In genomic region chr1:73787224-73787623, GRCm38 (mm10) we compare ENCODE assay signal across 29 mouse cellular contexts.
A peak's percentile ranks its signal among the peaks of the same experiment; 100 is the strongest.
DNase-seq lines count a peak whose midpoint lies in the region; ATAC-seq and TF ChIP-seq lines count a peak whose summit lies in the region.
"Had no signal": no experiment of that assay in that cellular context is flagged by ENCODE, and none has a peak within 500 bp of the region (broad histone marks: within the 10 kb centered on the region; RNA-seq: fewer than 3 reads in every experiment).

No protein-coding gene starts in this region.

- 76% methylated on average over 7 of the region's 7 CpGs for WGBS in hindbrain, embryonic 10.5 days
- WGBS in hindbrain, postnatal 0 days: 72% methylated on average over 7 of the region's 7 CpGs
- 70% methylated on average over 7 of the region's 7 CpGs for WGBS in neural tube, embryonic 11.5 days

- H3K4me2 ChIP-seq in hindbrain, postnatal 0 days (ENCODE audit: low read depth, low read length): no peak overlapping the region
- no peak overlapping the region for H3K4me2 ChIP-seq in neural tube, embryonic 11.5 days (ENCODE audit: low read depth)
- H3K4me2 ChIP-seq: intestine, embryonic 15.5 days; limb, embryonic 13.5 days; liver, embryonic 11.5 days; lung, embryonic 15.5 days had no signal

- H3K9me3 ChIP-seq in hindbrain, embryonic 10.5 days: no peaks in the 10 kb centered on the region
- no peaks in the 10 kb centered on the region for H3K9me3 ChIP-seq in hindbrain, postnatal 0 days (ENCODE audit: low read length)
- H3K9me3 ChIP-seq in neural tube, embryonic 11.5 days (ENCODE audit: control insufficient read depth, low read length): no peaks in the 10 kb centered on the region
- H3K9me3 ChIP-seq: intestine, embryonic 15.5 days; limb, embryonic 13.5 days; lung, embryonic 15.5 days had no signal

- no peaks in the 10 kb centered on the region for H3K36me3 ChIP-seq in hindbrain, embryonic 10.5 days
- H3K36me3 ChIP-seq in hindbrain, postnatal 0 days (ENCODE audit: insufficient read depth, low read length): no peaks in the 10 kb centered on the region
- no peaks in the 10 kb centered on the region for H3K36me3 ChIP-seq in neural tube, embryonic 11.5 days (ENCODE audit: control insufficient read depth, insufficient read depth, low read length)
- H3K36me3 ChIP-seq: intestine, embryonic 15.5 days; limb, embryonic 13.5 days; lung, embryonic 15.5 days had no signal

- no peaks in the 10 kb centered on the region for H3K27me3 ChIP-seq in hindbrain, embryonic 10.5 days (ENCODE audit: insufficient read depth, poor library complexity, severe bottlenecking)
- H3K27me3 ChIP-seq in hindbrain, postnatal 0 days (ENCODE audit: insufficient read depth, low read length): no peaks in the 10 kb centered on the region
- H3K27me3 ChIP-seq in neural tube, embryonic 11.5 days (ENCODE audit: control insufficient read depth, insufficient read depth, low read length): no peaks in the 10 kb centered on the region
- H3K27me3 ChIP-seq: intestine, embryonic 15.5 days; limb, embryonic 13.5 days; lung, embryonic 15.5 days had no signal

- intact Hi-C loops in gastrocnemius, postnatal 14 days (cut with DNase I; ENCODE audit: low total_unique reads): no loop called here

- TF ChIP-seq CTCF in hindbrain, postnatal 0 days (IDR thresholded peaks at IDR 0.05; ENCODE audit: low read depth): no peak

- peak overlapping the region; percentile 82 for H3K27ac ChIP-seq in hindbrain, embryonic 10.5 days
- H3K27ac ChIP-seq in hindbrain, postnatal 0 days: no peak overlapping the region
- peak overlapping the region; percentile 21; the same call in 1 of the 2 replicates for H3K27ac ChIP-seq in neural tube, embryonic 11.5 days (ENCODE audit: low read depth, low read length)
- H3K27ac ChIP-seq: intestine, embryonic 15.5 days; layer of hippocampus, adult 2 months; left cerebral cortex, adult 2 months; limb, embryonic 13.5 days had no signal

- peaks cover 8% of the 10 kb centered on the region for H3K4me1 ChIP-seq in hindbrain, embryonic 10.5 days (replicated peaks)
- no peaks in the 10 kb centered on the region for H3K4me1 ChIP-seq in hindbrain, postnatal 0 days (ENCODE audit: insufficient read depth, low read length)
- H3K4me1 ChIP-seq in neural tube, embryonic 11.5 days (ENCODE audit: control insufficient read depth, insufficient read depth, low read length): no peaks in the 10 kb centered on the region
- H3K4me1 ChIP-seq: intestine, embryonic 15.5 days; limb, embryonic 13.5 days had no signal

- DNase-seq in gastrocnemius, adult 18-20 months (ENCODE audit: low spot score): peak; percentile 8
- no peak for DNase-seq in gastrocnemius, postnatal 14 days
- no peak for DNase-seq in hindbrain, embryonic 10.5 days (ENCODE audit: low spot score)
- no peak for DNase-seq in hindbrain, postnatal 0 days (ENCODE audit: low spot score)
- no peak for DNase-seq in neural tube, embryonic 11.5 days (ENCODE audit: low spot score)
- DNase-seq in neural tube, embryonic 10.5 days (ENCODE audit: extremely low spot score, low spot score): no peak
- DNase-seq in ovary, postnatal 14 days (ENCODE audit: low spot score): no peak
- DNase-seq: adrenal gland, postnatal 10 days; cerebellum, adult 8-10 months; cerebellum, postnatal 25 days; gastrocnemius, postnatal 36 days; heart, postnatal 36 days; kidney, adult 2 months; kidney, postnatal 36 days; lung, postnatal 36 days; retina, postnatal 1 day; right cerebral cortex, postnatal 14 days; thymus, adult 18-20 months; thymus, postnatal 36 days had no signal

- no peak for ATAC-seq in hindbrain, postnatal 0 days
- no peak for ATAC-seq in neural tube, embryonic 11.5 days (ENCODE audit: insufficient read depth, low FRiP score, low TSS enrichment)
- ATAC-seq: forebrain, embryonic 16.5 days; hindbrain, embryonic 16.5 days; intestine, embryonic 15.5 days; Patski had no signal

- H3K4me3 ChIP-seq in hindbrain, embryonic 10.5 days: no peak overlapping the region
- H3K4me3 ChIP-seq in hindbrain, postnatal 0 days (ENCODE audit: low read length): no peak overlapping the region
- no peak overlapping the region for H3K4me3 ChIP-seq in neural tube, embryonic 11.5 days (ENCODE audit: low read depth, low read length)
- H3K4me3 ChIP-seq: intestine, embryonic 15.5 days; layer of hippocampus, adult 2 months; left cerebral cortex, adult 2 months; limb, embryonic 13.5 days; lung, embryonic 15.5 days; myocyte had no signal

- H3K9ac ChIP-seq in hindbrain, postnatal 0 days (replicated peaks; ENCODE audit: low read length): no peak overlapping the region
- no peak overlapping the region for H3K9ac ChIP-seq in neural tube, embryonic 11.5 days (ENCODE audit: low read length)
- H3K9ac ChIP-seq: intestine, embryonic 15.5 days; limb, embryonic 13.5 days; lung, embryonic 15.5 days had no signal
